Mouse (Mus musculus): Measurements from ENCODE around the gene Rflnb.

GRCm38 (mm10) chr11:75994357-75994756 lies 33.2 kb downstream of the Rflnb start:
- TF ChIP-seq CTCF (IDR thresholded peaks at IDR 0.05; ENCODE audit: extremely low read depth, insufficient read depth, low read length) (no peak), POLR2A (IDR thresholded peaks at IDR 0.05; ENCODE audit: extremely low read depth, insufficient read depth, low read length) (no peak)
